Mouse (Mus musculus) spleen, adult 2 months (tissue): Measurements from ENCODE around the gene Aqr.

Experiments
- CTCF ChIP-seq: fragments of 200-500 bp; IDR thresholded peaks from 2 replicates; pipeline ENCODE4 v1.5.1; 2011; ENCODE audit warnings: mild to moderate bottlenecking, inconsistent platforms; ENCODE audit not compliant: insufficient read depth, insufficient read length, insufficient replicate concordance; ENCODE audit errors: extremely low read depth
- POLR2A ChIP-seq: fragments of 200-500 bp; IDR thresholded peaks from 2 replicates; pipeline ENCODE4 v1.6.1; 2011; ENCODE audit warnings: low read depth, low read length, inconsistent platforms

DNA sequence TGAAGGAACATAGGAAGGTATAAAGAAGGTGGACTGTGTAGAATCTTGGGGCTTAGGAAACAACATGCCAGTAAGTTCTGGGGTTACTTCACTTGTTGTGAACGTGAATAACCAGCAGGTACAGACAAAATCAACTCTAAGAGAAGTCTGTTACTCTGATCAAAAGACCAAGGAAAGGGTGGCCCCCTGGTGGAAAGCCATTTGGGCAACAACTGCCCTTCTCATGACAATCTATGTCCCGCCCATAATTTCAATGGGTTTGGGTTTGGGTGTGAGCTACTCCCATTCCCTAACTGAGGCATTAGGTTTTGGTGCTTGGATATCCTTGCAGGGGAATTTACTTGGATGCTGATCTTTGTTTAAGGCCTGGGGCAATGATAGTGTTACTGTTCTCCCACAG, 122.8 kb downstream of the Aqr start:
- TF ChIP-seq CTCF (no peak), POLR2A (no peak)
